Mouse (Mus musculus) testis, adult 2 months (tissue): Measurements from ENCODE around the gene Olfr1395.

ENCODE experiments used
- CTCF ChIP-seq: fragments of 200-500 bp; IDR thresholded peaks from 2 replicates; pipeline ENCODE4 v1.5.1; 2012; ENCODE audit warnings: low read depth, mild to moderate bottlenecking, inconsistent platforms, low read length, moderate library complexity; ENCODE audit not compliant: control insufficient read depth, insufficient read depth, insufficient replicate concordance
- POLR2A ChIP-seq: fragments of 200-500 bp; IDR thresholded peaks from 2 replicates; pipeline ENCODE4 v1.6.1; 2012; ENCODE audit warnings: low read depth, mild to moderate bottlenecking, inconsistent platforms, low read length, moderate library complexity; ENCODE audit not compliant: control insufficient read depth

GRCm38 (mm10) chr11:49141974-49142373 is at the start of gene Olfr1395:
- TF ChIP-seq CTCF: no peak
- no peak for TF ChIP-seq POLR2A
